Mouse (Mus musculus) lung, embryonic 14.5 days (tissue): ENCODE results near the gene Rhoq. TPM values are rescaled to one million over a fixed set of nuclear protein-coding genes. Genes with fewer than 3 reads are reported as not detected.

Source experiments
- ATAC-seq: fragments of 200-750 bp; cut with Nextera tagmentation; 2 replicates; pipeline ENCODE4 v1.8.0; 2017; ENCODE audit warnings: mild to moderate bottlenecking, moderate TSS enrichment, moderate library complexity; ENCODE audit not compliant: insufficient read depth
- DNase-seq: peaks from one replicate; pipeline ENCODE4 v3.0.0-alpha.2; 2015
- H3K27ac ChIP-seq: fragments of 300-500 bp; sonication (generic); 2 replicates; pipeline ENCODE4 v1.5.1; 2014; ENCODE audit warnings: low read depth, mild to moderate bottlenecking, moderate library complexity
- H3K27me3 ChIP-seq: fragments of 300-500 bp; sonication (generic); 2 replicates; pipeline ENCODE4 v1.6.1; 2014; ENCODE audit warnings: low read length, control low read depth; ENCODE audit not compliant: insufficient read depth
- H3K36me3 ChIP-seq: fragments of 300-500 bp; sonication (generic); 2 replicates; pipeline ENCODE4 v1.6.1; 2014; ENCODE audit warnings: control low read depth; ENCODE audit not compliant: insufficient read depth
- H3K4me1 ChIP-seq: fragments of 300-500 bp; sonication (generic); 2 replicates; pipeline ENCODE4 v1.6.1; 2014; ENCODE audit warnings: antibody characterized with exemption, control low read depth; ENCODE audit not compliant: insufficient read depth
- H3K4me2 ChIP-seq: fragments of 300-500 bp; sonication (generic); 2 replicates; pipeline ENCODE4 v1.6.1; 2014; ENCODE audit warnings: mild to moderate bottlenecking
- H3K4me3 ChIP-seq: fragments of 300-500 bp; sonication (generic); 2 replicates; pipeline ENCODE4 v1.5.1; 2014; ENCODE audit warnings: low read depth, low read length
- H3K9ac ChIP-seq: fragments of 300-500 bp; sonication (generic); 2 replicates; pipeline ENCODE4 v1.6.1; 2014
- H3K9me3 ChIP-seq: fragments of 300-500 bp; sonication (generic); 2 replicates; pipeline ENCODE4 v1.6.1; 2016; ENCODE audit warnings: low read depth, low read length, control low read depth
- CTCF ChIP-seq: IDR thresholded peaks from 2 replicates; pipeline ENCODE4 v1.5.1; 2016; ENCODE audit warnings: antibody characterized with exemption, low read depth
- WGBS: fragments of 180-500 bp; shearing (Covaris S2); extraction: QIAGEN DNeasy Blood & Tissue Kit; methylation state at CpG from one replicate; pipeline ENCODE4 v1.1.7; 2014; 5-methylcytosine and 5-hydroxymethylcytosine counted together
- polyA plus RNA-seq: library from polyadenylated mRNA; unstranded; fragments of >200 nt; fragmentation: Nextera tagmentation; extraction: Ambion mirVana; gene quantifications from 2 replicates; pipeline ENCODE4 v1.2.1, GENCODE M21; 2014

Rhoq gene
- polyA plus RNA-seq, 1 experiment from 2014 or later: 17.6 TPM

GRCm38 (mm10) chr17:86976387-86976786, 13.5 kb downstream of the Rhoq start:
- no peaks in the 10 kb centered on the region for H3K4me1 ChIP-seq
- 70% methylated on average over 10 of the region's 10 CpGs for WGBS
- ATAC-seq: no peak

GRCm38 (mm10) chr17:86978496-86978895, 15.6 kb downstream of the Rhoq start:
- 79% methylated on average over 6 of the region's 6 CpGs for WGBS
- H3K9me3 ChIP-seq: no peaks in the 10 kb centered on the region
- H3K36me3 ChIP-seq: peaks cover 43% of the 10 kb centered on the region
- H3K4me1 ChIP-seq: no peaks in the 10 kb centered on the region
- H3K4me3 ChIP-seq: no peak overlapping the region
- DNase-seq: no peak
- H3K27me3 ChIP-seq: no peaks in the 10 kb centered on the region
- TF ChIP-seq CTCF: no peak
- H3K27ac ChIP-seq: no peak overlapping the region
- ATAC-seq: no peak
- no peak overlapping the region for H3K4me2 ChIP-seq
- no peak overlapping the region for H3K9ac ChIP-seq

More at GRCm38 (mm10) chr17:86976387-86976786, 13.5 kb downstream of the Rhoq start:
- Histone ChIP-seq H3K4me2 (no peak overlapping the region), H3K4me3 (no peak overlapping the region), H3K36me3 (peaks cover 44% of the 10 kb centered on the region), H3K27ac (no peak overlapping the region), H3K9me3 (no peaks in the 10 kb centered on the region), H3K27me3 (no peaks in the 10 kb centered on the region), H3K9ac (no peak overlapping the region)
- no peak for TF ChIP-seq CTCF
- DNase-seq: no peak

GRCm38 (mm10) chr17:86981205-86981604, 18.3 kb downstream of the Rhoq start:
- ATAC-seq (no peak), DNase-seq (no peak)
- no peak for TF ChIP-seq CTCF
- Histone ChIP-seq H3K36me3 (peaks cover 41% of the 10 kb centered on the region), H3K4me2 (no peak overlapping the region), H3K4me3 (no peak overlapping the region), H3K9me3 (no peaks in the 10 kb centered on the region), H3K4me1 (no peaks in the 10 kb centered on the region), H3K27ac (no peak overlapping the region), H3K9ac (no peak overlapping the region), H3K27me3 (no peaks in the 10 kb centered on the region)
- 96% methylated on average over 1 of the region's 1 CpGs for WGBS

- 93% methylated on average over 2 of the region's 2 CpGs for WGBS
- Histone ChIP-seq H3K4me2 (no peak overlapping the region), H3K4me3 (no peak overlapping the region), H3K4me1 (0 out of 2 replicates have a peak, but pooled peaks cover 1% of the 10 kb centered on the region), H3K27me3 (no peaks in the 10 kb centered on the region), H3K9ac (no peak overlapping the region), H3K9me3 (no peaks in the 10 kb centered on the region), H3K36me3 (peaks cover 37% of the 10 kb centered on the region; the same call in 1 of the 2 replicates), H3K27ac (no peak overlapping the region)
- no peak for DNase-seq
- ATAC-seq: no peak
- no peak for TF ChIP-seq CTCF
These were observed 18.8 kb downstream of the Rhoq start for GRCm38 (mm10) chr17:86981701-86982100.

GRCm38 (mm10) chr17:86982497-86982896, 19.6 kb downstream of the Rhoq start:
- ATAC-seq: no peak
- WGBS: 56% methylated on average over 9 of the region's 9 CpGs

GRCm38 (mm10) chr17:86986449-86987138, 23.7 kb downstream of the Rhoq start:
- no peak overlapping the region for H3K27ac ChIP-seq
- 0 out of 2 replicates have a peak, but pooled peaks cover 2% of the 10 kb centered on the region for H3K4me1 ChIP-seq
- ATAC-seq (no peak), DNase-seq (no peak)
- H3K9ac ChIP-seq: no peak overlapping the region
- H3K9me3 ChIP-seq: no peaks in the 10 kb centered on the region
- H3K27me3 ChIP-seq: no peaks in the 10 kb centered on the region
- peak overlapping the region; percentile 15; the same call in 1 of the 2 replicates for H3K4me2 ChIP-seq
- WGBS: 52% methylated on average over 17 of the region's 17 CpGs
- H3K4me3 ChIP-seq: no peak overlapping the region
- TF ChIP-seq CTCF: no peak
- peaks cover 17% of the 10 kb centered on the region; the same call in 1 of the 2 replicates for H3K36me3 ChIP-seq

More at GRCm38 (mm10) chr17:86982497-86982896, 19.6 kb downstream of the Rhoq start:
- Histone ChIP-seq H3K36me3 (peaks cover 37% of the 10 kb centered on the region; the same call in 1 of the 2 replicates), H3K9ac (no peak overlapping the region), H3K9me3 (no peaks in the 10 kb centered on the region), H3K4me3 (no peak overlapping the region), H3K27me3 (no peaks in the 10 kb centered on the region), H3K4me1 (0 out of 2 replicates have a peak, but pooled peaks cover 2% of the 10 kb centered on the region), H3K4me2 (no peak overlapping the region), H3K27ac (no peak overlapping the region)
- TF ChIP-seq CTCF: no peak
- DNase-seq: no peak

- Histone ChIP-seq H3K9me3 (no peaks in the 10 kb centered on the region), H3K4me2 (no peak overlapping the region), H3K4me1 (0 out of 2 replicates have a peak, but pooled peaks cover 2% of the 10 kb centered on the region), H3K4me3 (no peak overlapping the region), H3K27me3 (no peaks in the 10 kb centered on the region), H3K9ac (no peak overlapping the region), H3K36me3 (peaks cover 9% of the 10 kb centered on the region; the same call in 1 of the 2 replicates), H3K27ac (no peak overlapping the region)
- WGBS: 80% methylated on average over 5 of the region's 5 CpGs
- ATAC-seq: no peak; the same call in 1 of the 2 replicates
- TF ChIP-seq CTCF: no peak
- DNase-seq: no peak
These were observed 25.3 kb downstream of the Rhoq start for GRCm38 (mm10) chr17:86988161-86988560.
